Mouse (Mus musculus): ENCODE results near the gene Mpp6.

- TF ChIP-seq EP300 (IDR thresholded peaks at IDR 0.05; ENCODE audit: low read depth) = no peak
- no peak for TF ChIP-seq CTCF (IDR thresholded peaks at IDR 0.05; ENCODE audit: low read depth)
Measured at GRCm38 (mm10) chr6:50124197-50124596, 14.2 kb downstream of the Mpp6 start.
